Comparison of ENCODE assay signal across 9 mouse cellular contexts in genomic region chr7:24964897-24965535, GRCm38 (mm10). TPM values are rescaled to one million over a fixed set of nuclear protein-coding genes. Genes with fewer than 3 reads are reported as not detected.
DNase-seq lines count a peak whose midpoint lies in the region; ATAC-seq and TF ChIP-seq lines count a peak whose summit lies in the region.
"Had no signal": no experiment of that assay in that cellular context is flagged by ENCODE, and none has a peak within 500 bp of the region (broad histone marks: within the 10 kb centered on the region; RNA-seq: fewer than 3 reads in every experiment).

No protein-coding gene starts in this region.

- TF ChIP-seq CTCF in MEL (IDR thresholded peaks at IDR 0.05 in 2 of 3, conservative IDR thresholded peaks at IDR 0.05 in 1 of 3; ENCODE audit: control insufficient read depth in 1 of 3, insufficient read depth in 1 of 3, low read depth in 2 of 3, low read length in 3 of 3, poor library complexity in 1 of 3, severe bottlenecking in 1 of 3), result peak; percentile 71 to 94 (median 87)

- ATAC-seq in hematopoietic stem cell, adult 5-6 weeks (replicated peaks in 1 of 2; ENCODE audit: insufficient read depth in 1 of 2, low FRiP score in 2 of 2, low TSS enrichment in 1 of 2, low read depth in 1 of 2, poor library complexity in 2 of 2, severe bottlenecking in 2 of 2), result peak; percentile 37 to 66; a peak in 1 of 4 replicates
- peak; percentile 87 for ATAC-seq in megakaryocyte, adult 5-6 weeks (ENCODE audit: poor library complexity, severe bottlenecking)
- ATAC-seq in erythroid progenitor cell, adult 5-6 weeks (replicated peaks; ENCODE audit: low FRiP score, poor library complexity, severe bottlenecking), result no peak

- peak; percentile 74 for TF ChIP-seq RAD21 in MEL (IDR thresholded peaks at IDR 0.05; ENCODE audit: low read depth, low read length)

- no peaks in the 10 kb centered on the region for H3K79me2 ChIP-seq in MEL (ENCODE audit: control insufficient read depth, insufficient read depth, low read length, poor library complexity)

- no peak for TF ChIP-seq POLR2A in MEL (IDR thresholded peaks at IDR 0.05; ENCODE audit: control insufficient read depth in 1 of 2, insufficient read depth in 1 of 2, low read depth in 1 of 2, low read length in 2 of 2, poor library complexity in 1 of 2)

- DNase-seq in MEL (ENCODE audit: low read depth, low spot score), result peak; percentile 80
- DNase-seq in brain, adult 2 months (ENCODE audit: low read depth, low spot score), result peak; percentile 89
- peak; percentile 51 for DNase-seq in fibroblast of lung, adult 2 months (ENCODE audit: low read depth)
- DNase-seq in layer of hippocampus, adult 9-10 months (ENCODE audit: low spot score), result peak; percentile 75
- DNase-seq in right cerebral cortex, postnatal 36 days (ENCODE audit: low spot score in 2 of 2), result peak; percentile 67

- no peaks in the 10 kb centered on the region for H3K36me3 ChIP-seq in MEL (ENCODE audit: control insufficient read depth in 1 of 2, insufficient read depth in 2 of 2, low read length in 2 of 2)

- no peaks in the 10 kb centered on the region for H3K27me3 ChIP-seq in MEL (ENCODE audit: control insufficient read depth in 1 of 2, insufficient read depth in 2 of 2, low read length in 2 of 2)
- H3K27me3 ChIP-seq: limb, embryonic 12.5 days had no signal

- H3K4me3 ChIP-seq in MEL (ENCODE audit: control insufficient read depth in 1 of 2, insufficient read depth in 1 of 2, low read depth in 2 of 2, low read length in 2 of 2), result no peak overlapping the region
- H3K4me3 ChIP-seq: limb, embryonic 12.5 days had no signal

- H3K27ac ChIP-seq in MEL (ENCODE audit: control insufficient read depth, low read depth, low read length), result no peak overlapping the region
- H3K27ac ChIP-seq: limb, embryonic 12.5 days had no signal

- H3K9me3 ChIP-seq in MEL (replicated peaks; ENCODE audit: insufficient read depth, low read length), result no peaks in the 10 kb centered on the region

- no peak for TF ChIP-seq EP300 in MEL (IDR thresholded peaks at IDR 0.05; ENCODE audit: low read depth in 1 of 2, low read length in 2 of 2)

- no peak overlapping the region for H3K9ac ChIP-seq in MEL (ENCODE audit: control insufficient read depth, low read depth, low read length, poor library complexity, severe bottlenecking)
- H3K9ac ChIP-seq: limb, embryonic 12.5 days had no signal

- H3K4me1 ChIP-seq in MEL (ENCODE audit: control insufficient read depth in 1 of 2, insufficient read depth in 2 of 2, low read length in 2 of 2), result no peaks in the 10 kb centered on the region
- H3K4me1 ChIP-seq: limb, embryonic 12.5 days had no signal

TF ChIP-seq in MEL, 35 proteins besides CTCF, POLR2A, EP300 and RAD21:
- TF ChIP-seq CHD1 (IDR thresholded peaks at IDR 0.05; ENCODE audit: low read depth, low read length) (no peak), SMC3 (IDR thresholded peaks at IDR 0.05; ENCODE audit: low read depth, low read length) (peak; percentile 89), MAZ (IDR thresholded peaks at IDR 0.05; ENCODE audit: low read depth, low read length) (peak; percentile 32; the same call in 1 of the 2 replicates), ZC3H11A (IDR thresholded peaks at IDR 0.05; ENCODE audit: low read depth, low read length) (peak; percentile 73), GABPA (IDR thresholded peaks at IDR 0.05; ENCODE audit: low read depth, low read length) (no peak), CHD2 (IDR thresholded peaks at IDR 0.05; ENCODE audit: low read length) (no peak), MAFK (IDR thresholded peaks at IDR 0.05; ENCODE audit: borderline replicate concordance, low read depth, low read length) (no peak), USF2 (IDR thresholded peaks at IDR 0.05; ENCODE audit: borderline replicate concordance in 1 of 2, insufficient read depth in 1 of 2, low read depth in 1 of 2, low read length in 2 of 2) (no peak), SIN3A (IDR thresholded peaks at IDR 0.05; ENCODE audit: low read length) (no peak), RCOR1 (IDR thresholded peaks at IDR 0.05; ENCODE audit: low read depth, low read length) (no peak), TAL1 (IDR thresholded peaks at IDR 0.05; ENCODE audit: low read length) (no peak)

RNA-seq across cellular contexts. Expression of gene Rabac1, which starts 7.5 kb away (rescaled TPM):
- total RNA-seq in MEL (2012; rRNA removed), result 205 and 240 TPM in 2 replicates
- polyA plus RNA-seq in MEL (2012; ENCODE audit: insufficient read depth in 1 of 2, insufficient read length in 2 of 2, low read depth in 1 of 2, low replicate concordance in 2 of 2, missing spikeins in 1 of 2), result 100 to 1,000 TPM in 1 of 2 experiments, not detected in 1; 223 TPM
- 77.1 and 120 TPM in 2 replicates for total RNA-seq in hematopoietic stem cell, adult 5-6 weeks (2017)
- total RNA-seq in megakaryocyte, adult 5-6 weeks (2015), result 85.5 and 102 TPM in 2 replicates
- 73.1 and 79.3 TPM in 2 replicates for total RNA-seq in megakaryocyte, adult 5-6 weeks (2017)
- total RNA-seq in erythroid progenitor cell, adult 5-6 weeks (2015; ENCODE audit: low replicate concordance), result 8.3 and 8.8 TPM in 2 replicates
- total RNA-seq in erythroid progenitor cell, adult 5-6 weeks (2017; ENCODE audit: low replicate concordance), result 7.3 and 18.0 TPM in 2 replicates

RNA-seq across cellular contexts. Expression of gene Gm4881, which starts 20.7 kb away (rescaled TPM):
- total RNA-seq in MEL (2012; rRNA removed), result not detected in 2 replicates
- under 1 TPM in 1 of 2 experiments, not detected in 1; 0.13 TPM for polyA plus RNA-seq in MEL (2012; ENCODE audit: insufficient read depth in 1 of 2, insufficient read length in 2 of 2, low read depth in 1 of 2, low replicate concordance in 2 of 2, missing spikeins in 1 of 2)
- total RNA-seq in hematopoietic stem cell, adult 5-6 weeks (2017), result not detected in 2 replicates
- not detected in 2 replicates for total RNA-seq in megakaryocyte, adult 5-6 weeks (2015)
- not detected in 2 replicates for total RNA-seq in megakaryocyte, adult 5-6 weeks (2017)
- total RNA-seq in erythroid progenitor cell, adult 5-6 weeks (2015; ENCODE audit: low replicate concordance), result not detected in 2 replicates
- not detected in 2 replicates for total RNA-seq in erythroid progenitor cell, adult 5-6 weeks (2017; ENCODE audit: low replicate concordance)
- polyA plus RNA-seq: limb, embryonic 12.5 days had no signal

RNA-seq across cellular contexts. Expression of gene Atp1a3, which starts 40.7 kb away (rescaled TPM):
- total RNA-seq in MEL (2012; rRNA removed), result 0.19 and 0.26 TPM in 2 replicates
- polyA plus RNA-seq in MEL (2012; ENCODE audit: insufficient read depth in 1 of 2, insufficient read length in 2 of 2, low read depth in 1 of 2, low replicate concordance in 2 of 2, missing spikeins in 1 of 2), result 1 to 10 TPM in 1 of 2 experiments, not detected in 1; 3.5 TPM
- 7.7 and 9.9 TPM in 2 replicates for total RNA-seq in hematopoietic stem cell, adult 5-6 weeks (2017)
- 126 and 128 TPM in 2 replicates for total RNA-seq in megakaryocyte, adult 5-6 weeks (2015)
- total RNA-seq in megakaryocyte, adult 5-6 weeks (2017), result 61.6 and 106 TPM in 2 replicates
- 5.4 and 15.1 TPM in 2 replicates for total RNA-seq in erythroid progenitor cell, adult 5-6 weeks (2015; ENCODE audit: low replicate concordance)
- total RNA-seq in erythroid progenitor cell, adult 5-6 weeks (2017; ENCODE audit: low replicate concordance), result 3.3 TPM in 1 of 2 replicates, not detected in the other
